Mouse (Mus musculus) heart, postnatal 0 days (tissue): ENCODE measurements around the gene Gm44973. TPM values are rescaled to one million over a fixed set of nuclear protein-coding genes. Genes with fewer than 3 reads are reported as not detected.

Experiments
- ATAC-seq: fragments of 200-750 bp; cut with Nextera tagmentation; 2 replicates; pipeline ENCODE4 v1.8.0; 2017; ENCODE audit warnings: low read depth, moderate number of reproducible peaks, moderate library complexity; ENCODE audit not compliant: insufficient read depth
- DNase-seq: peaks from one replicate; pipeline ENCODE4 v3.0.0-alpha.2; 2016; ENCODE audit warnings: low spot score
- H3K27ac ChIP-seq: fragments of 300-500 bp; sonication (generic); 2 replicates; pipeline ENCODE4 v1.5.1; 2014; ENCODE audit warnings: low read depth, mild to moderate bottlenecking
- H3K27me3 ChIP-seq: fragments of 300-500 bp; sonication (generic); 2 replicates; pipeline ENCODE4 v1.6.1; 2014; ENCODE audit warnings: low read length, mixed read lengths; ENCODE audit not compliant: control insufficient read depth, insufficient read depth
- H3K36me3 ChIP-seq: fragments of 300-500 bp; sonication (generic); replicated peaks from 2 replicates; pipeline ENCODE4 v1.6.1; 2014; ENCODE audit warnings: low read length, mixed read lengths; ENCODE audit not compliant: control insufficient read depth, insufficient read depth
- H3K4me1 ChIP-seq: fragments of 300-500 bp; sonication (generic); 2 replicates; pipeline ENCODE4 v1.6.1; 2014; ENCODE audit warnings: antibody characterized with exemption; ENCODE audit not compliant: control insufficient read depth, insufficient read depth
- H3K4me2 ChIP-seq: fragments of 300-500 bp; sonication (generic); 2 replicates; pipeline ENCODE4 v1.6.1; 2014; ENCODE audit warnings: low read depth, mild to moderate bottlenecking, low read length, moderate library complexity
- H3K4me3 ChIP-seq: fragments of 300-500 bp; sonication (generic); 2 replicates; pipeline ENCODE4 v1.5.1; 2014; ENCODE audit warnings: low read depth, low read length
- H3K9ac ChIP-seq: fragments of 300-500 bp; sonication (generic); replicated peaks from 2 replicates; pipeline ENCODE4 v1.6.1; 2014; ENCODE audit warnings: low read depth, low read length, mixed read lengths
- H3K9me3 ChIP-seq: fragments of 300-500 bp; sonication (generic); replicated peaks from 2 replicates; pipeline ENCODE4 v1.6.1; 2016; ENCODE audit warnings: low read length; ENCODE audit not compliant: control insufficient read depth
- CTCF ChIP-seq: IDR thresholded peaks from 2 replicates; pipeline ENCODE4 v1.5.1; 2016; ENCODE audit warnings: antibody characterized with exemption, control low read depth, low read depth
- EP300 ChIP-seq: IDR thresholded peaks from 2 replicates; pipeline ENCODE4 v1.6.1; 2016; ENCODE audit warnings: antibody characterized with exemption, low read depth
- WGBS: fragments of 180-500 bp; shearing (Covaris S2); extraction: QIAGEN DNeasy Blood & Tissue Kit; methylation state at CpG from one replicate; pipeline ENCODE4 v1.1.7; 2014; 5-methylcytosine and 5-hydroxymethylcytosine counted together
- polyA plus RNA-seq: library from polyadenylated mRNA; unstranded; fragments of >200 nt; fragmentation: Nextera tagmentation; extraction: Ambion mirVana; gene quantifications from 2 replicates; pipeline ENCODE4 v1.2.1, GENCODE M21; 2015
- total RNA-seq: library from RNA; depleted of rRNA; stranded (reverse); fragments of >200 nt; gene quantifications from 2 replicates; pipeline ENCODE4 v1.2.3, GENCODE M21; 2014; ENCODE audit warnings: low replicate concordance

Gm44973 gene
- total and polyA plus RNA-seq, 2 experiments from 2014 or later = 1.1 TPM; not detected in 1

DNA sequence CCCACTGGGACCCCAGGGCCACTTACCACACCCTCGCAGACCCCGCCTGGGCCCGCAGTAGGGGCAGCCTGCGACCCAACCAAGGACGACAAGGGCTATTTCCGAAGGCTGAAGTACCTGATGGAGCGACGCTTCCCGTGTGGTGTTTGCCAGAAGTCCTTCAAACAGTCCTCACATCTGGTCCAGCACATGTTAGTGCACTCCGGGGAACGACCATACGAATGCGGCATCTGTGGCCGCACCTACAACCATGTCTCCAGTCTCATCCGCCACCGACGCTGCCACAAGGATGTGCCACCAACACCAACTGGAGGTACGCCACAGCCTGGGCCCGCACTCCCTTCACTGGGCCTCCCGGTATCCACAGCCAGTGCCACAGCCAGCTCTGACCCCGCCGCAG lies 14.2 kb downstream of the Gm44973 start:
- Histone ChIP-seq H3K9ac (no peak overlapping the region), H3K27ac (no peak overlapping the region), H3K4me3 (no peak overlapping the region), H3K36me3 (peaks cover 75% of the 10 kb centered on the region), H3K4me1 (no peaks in the 10 kb centered on the region), H3K9me3 (peaks cover 21% of the 10 kb centered on the region), H3K27me3 (no peaks in the 10 kb centered on the region), H3K4me2 (no peak overlapping the region)
- 93% methylated on average over 22 of the region's 22 CpGs for WGBS
- no peak for TF ChIP-seq CTCF
- no peak for TF ChIP-seq EP300
- DNase-seq (no peak), ATAC-seq (no peak)

DNA sequence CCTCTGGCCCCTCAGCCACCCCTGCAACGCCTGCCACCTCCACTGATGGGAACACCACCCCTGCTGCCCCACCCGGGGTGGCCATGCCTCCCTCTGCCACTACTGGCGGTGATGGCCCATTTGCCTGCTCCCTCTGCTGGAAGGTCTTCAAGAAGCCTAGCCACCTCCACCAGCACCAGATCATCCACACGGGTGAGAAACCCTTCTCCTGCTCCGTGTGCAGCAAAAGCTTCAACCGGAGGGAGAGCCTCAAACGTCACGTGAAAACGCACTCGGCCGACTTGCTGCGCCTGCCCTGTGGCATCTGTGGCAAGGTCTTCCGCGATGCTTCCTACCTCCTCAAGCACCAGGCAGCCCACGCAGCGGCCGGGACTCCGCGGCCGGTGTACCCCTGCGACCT lies 14.7 kb downstream of the Gm44973 start:
- no peak overlapping the region for H3K9ac ChIP-seq
- WGBS = 89% methylated on average over 21 of the region's 21 CpGs
- no peak overlapping the region for H3K4me3 ChIP-seq
- ATAC-seq (no peak), DNase-seq (no peak)
- peaks cover 73% of the 10 kb centered on the region for H3K36me3 ChIP-seq
- H3K27ac ChIP-seq = no peak overlapping the region
- peaks cover 21% of the 10 kb centered on the region for H3K9me3 ChIP-seq
- TF ChIP-seq EP300 = no peak
- TF ChIP-seq CTCF = no peak
- no peaks in the 10 kb centered on the region for H3K4me1 ChIP-seq
- no peak overlapping the region for H3K4me2 ChIP-seq
- no peaks in the 10 kb centered on the region for H3K27me3 ChIP-seq

DNA sequence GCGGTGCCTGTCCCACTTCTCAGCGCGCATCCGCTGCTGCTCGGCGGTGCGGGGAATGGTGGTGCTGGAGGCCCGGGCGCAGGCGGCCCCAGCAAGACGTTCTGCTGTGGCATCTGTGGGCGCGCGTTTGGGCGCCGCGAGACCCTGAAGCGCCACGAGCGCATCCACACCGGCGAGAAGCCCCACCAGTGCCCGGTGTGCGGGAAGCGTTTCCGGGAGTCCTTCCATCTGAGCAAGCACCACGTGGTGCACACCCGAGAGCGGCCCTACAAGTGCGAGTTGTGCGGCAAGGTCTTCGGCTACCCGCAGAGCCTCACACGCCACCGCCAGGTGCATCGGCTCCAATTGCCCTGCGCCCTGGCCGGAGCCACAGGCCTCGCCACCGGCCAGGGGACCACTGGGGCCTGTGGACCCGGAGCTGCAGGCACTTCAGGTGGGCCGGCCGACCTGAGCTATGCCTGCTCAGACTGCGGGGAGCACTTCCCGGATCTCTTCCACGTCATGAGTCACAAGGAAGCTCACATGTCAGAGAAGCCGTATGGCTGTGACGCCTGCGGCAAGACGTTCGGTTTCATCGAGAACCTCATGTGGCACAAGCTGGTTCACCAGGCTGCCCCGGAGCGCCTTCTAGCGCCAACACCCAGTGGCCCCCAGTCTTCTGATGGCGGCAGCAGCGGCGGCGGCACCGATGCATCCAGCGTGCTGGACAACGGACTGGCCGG lies 15.4 kb downstream of the Gm44973 start:
- H3K4me1 ChIP-seq = no peaks in the 10 kb centered on the region
- H3K36me3 ChIP-seq = peaks cover 79% of the 10 kb centered on the region
- H3K27me3 ChIP-seq = no peaks in the 10 kb centered on the region
- 85% methylated on average over 63 of the region's 63 CpGs for WGBS
- DNase-seq (no peak), ATAC-seq (no peak)
- H3K4me3 ChIP-seq = no peak overlapping the region
- H3K9ac ChIP-seq = no peak overlapping the region
- peaks cover 21% of the 10 kb centered on the region for H3K9me3 ChIP-seq
- TF ChIP-seq EP300 = no peak
- no peak for TF ChIP-seq CTCF
- H3K27ac ChIP-seq = no peak overlapping the region
- no peak overlapping the region for H3K4me2 ChIP-seq

DNA sequence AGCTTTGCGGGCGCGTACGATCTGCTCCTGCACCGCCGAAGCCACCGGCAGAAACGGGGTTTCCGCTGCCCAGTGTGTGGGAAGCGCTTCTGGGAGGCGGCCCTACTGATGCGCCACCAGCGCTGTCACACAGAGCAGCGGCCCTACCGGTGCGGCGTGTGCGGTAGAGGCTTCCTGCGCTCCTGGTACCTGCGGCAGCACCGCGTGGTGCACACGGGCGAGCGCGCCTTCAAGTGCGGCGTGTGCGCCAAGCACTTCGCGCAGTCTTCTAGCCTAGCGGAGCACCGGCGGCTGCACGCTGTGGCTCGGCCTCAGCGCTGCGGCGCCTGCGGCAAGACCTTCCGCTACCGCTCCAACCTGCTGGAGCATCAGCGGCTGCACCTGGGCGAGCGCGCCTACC lies 16.2 kb downstream of the Gm44973 start:
- Histone ChIP-seq H3K4me2 (no peak overlapping the region), H3K27ac (no peak overlapping the region), H3K36me3 (peaks cover 82% of the 10 kb centered on the region), H3K4me3 (no peak overlapping the region), H3K9me3 (peaks cover 21% of the 10 kb centered on the region), H3K27me3 (no peaks in the 10 kb centered on the region), H3K4me1 (no peaks in the 10 kb centered on the region), H3K9ac (no peak overlapping the region)
- ATAC-seq (no peak), DNase-seq (no peak)
- TF ChIP-seq CTCF = no peak
- no peak for TF ChIP-seq EP300
- WGBS = 82% methylated on average over 46 of the region's 46 CpGs

DNA sequence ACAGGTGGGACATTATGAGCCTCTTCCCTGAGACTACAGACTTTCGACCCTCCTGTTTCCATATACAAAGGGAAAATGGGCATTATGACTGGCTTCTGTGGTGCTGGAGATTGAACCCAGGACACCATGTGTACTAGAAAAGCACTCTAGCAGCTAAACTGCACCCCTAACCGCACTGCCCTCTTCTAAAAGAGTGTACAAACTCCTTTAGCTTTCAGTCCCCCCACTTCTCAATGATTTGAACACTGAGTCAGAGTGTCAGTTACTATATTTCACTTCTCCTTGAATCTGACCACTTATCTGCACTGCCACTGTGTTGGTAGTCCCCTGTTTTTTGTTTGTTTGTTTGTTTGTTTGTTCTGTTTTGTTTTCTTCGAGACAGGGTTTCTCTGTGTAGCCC lies 18.5 kb downstream of the Gm44973 start, which contains the start of gene 4632433K11Rik:
TSS of gene 4632433K11Rik (plus strand) at position 301 of the 400 bp plus-strand sequence.
- Histone ChIP-seq H3K27me3 (no peaks in the 10 kb centered on the region), H3K27ac (no peak within 1 kb of the TSS), H3K4me1 (peaks cover 8% of the 10 kb centered on the region), H3K36me3 (peaks cover 68% of the 10 kb centered on the region), H3K9ac (no peak within 1 kb of the TSS), H3K4me2 (no peak within 1 kb of the TSS), H3K9me3 (peaks cover 21% of the 10 kb centered on the region), H3K4me3 (no peak within 1 kb of the TSS)
- ATAC-seq (no peak), DNase-seq (no peak)
- 80% methylated on average over 3 of the region's 3 CpGs for WGBS
- TF ChIP-seq CTCF (no peak), EP300 (no peak)

DNA sequence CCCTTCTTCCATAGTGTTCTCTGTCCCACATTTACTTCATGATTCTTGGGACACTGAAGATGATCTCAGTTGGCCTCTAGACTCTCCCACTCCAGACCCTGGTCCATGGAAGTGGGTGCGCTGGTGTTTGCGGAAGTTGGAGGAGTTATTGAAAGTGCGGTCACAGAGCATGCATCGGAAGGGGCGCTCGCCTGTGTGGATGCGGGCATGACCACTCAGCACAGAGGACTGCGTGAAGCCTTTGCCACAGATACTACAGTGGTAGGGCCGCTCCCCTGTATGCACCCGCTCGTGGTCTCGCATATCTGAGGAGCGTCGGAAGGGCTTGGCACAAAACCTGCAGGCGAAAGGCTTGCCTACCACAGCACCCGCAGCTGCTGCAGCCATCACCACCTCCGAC lies 20.3 kb downstream of the Gm44973 start:
- Histone ChIP-seq H3K4me3 (no peak overlapping the region), H3K27ac (no peak overlapping the region), H3K9me3 (peaks cover 11% of the 10 kb centered on the region), H3K9ac (no peak overlapping the region), H3K4me2 (no peak overlapping the region), H3K36me3 (peaks cover 49% of the 10 kb centered on the region), H3K27me3 (no peaks in the 10 kb centered on the region), H3K4me1 (peaks cover 8% of the 10 kb centered on the region)
- no peak for TF ChIP-seq CTCF
- no peak for TF ChIP-seq EP300
- no peak for ATAC-seq
- DNase-seq = no peak
- 96% methylated on average over 17 of the region's 17 CpGs for WGBS
